ENCODE assay signal across 8 mouse cellular contexts in the genomic region with DNA sequence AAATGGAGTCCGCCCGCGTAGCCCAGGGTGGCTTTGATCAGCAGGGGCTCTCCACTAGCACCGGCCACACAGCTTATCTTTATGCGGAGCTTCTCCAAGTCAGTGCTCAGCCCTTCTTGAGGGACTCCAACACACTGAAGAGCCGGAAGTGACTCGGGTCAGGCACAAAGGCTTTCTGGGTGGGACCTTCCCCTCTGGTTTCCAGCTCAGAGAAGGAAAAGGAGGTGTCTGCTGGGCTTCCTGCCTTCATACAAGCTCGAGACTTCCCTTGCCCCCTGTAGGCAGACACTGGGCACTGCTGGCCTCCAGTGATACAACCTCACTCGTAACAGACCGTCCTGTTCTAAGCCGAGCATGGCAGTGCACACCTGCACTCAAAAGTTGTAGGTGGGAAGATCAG. TPM values are rescaled to one million over a fixed set of nuclear protein-coding genes. Genes with fewer than 3 reads are reported as not detected.
A peak's percentile ranks its signal among the peaks of the same experiment; 100 is the strongest.
DNase-seq lines count a peak whose midpoint lies in the region; ATAC-seq and TF ChIP-seq lines count a peak whose summit lies in the region.

No protein-coding gene starts in this region.

- 61% methylated on average over 11 of the region's 11 CpGs for WGBS in heart, embryonic 13.5 days
- 77% methylated on average over 11 of the region's 11 CpGs for WGBS in liver, adult 2 months
- 86% methylated on average over 11 of the region's 11 CpGs for WGBS in hindbrain, embryonic 10.5 days

- no peak for ATAC-seq in heart, embryonic 13.5 days (ENCODE audit: extremely low read depth, insufficient number of reproducible peaks, low FRiP score, low TSS enrichment)

- peak; percentile 74 for TF ChIP-seq CTCF in liver, adult 2 months (IDR thresholded peaks at IDR 0.05; ENCODE audit: low read depth, low read length)

- no peaks in the 10 kb centered on the region for H3K27me3 ChIP-seq in heart, embryonic 13.5 days (replicated peaks)
- H3K27me3 ChIP-seq in liver, adult 2 months (ENCODE audit: control insufficient read depth, insufficient read depth, low read length), result no peaks in the 10 kb centered on the region
- H3K27me3 ChIP-seq in splenic B cell, adult 2 months (ENCODE audit: control insufficient read depth, insufficient read depth, low read length, poor library complexity, severe bottlenecking), result no peaks in the 10 kb centered on the region
- H3K27me3 ChIP-seq in hindbrain, embryonic 10.5 days (ENCODE audit: insufficient read depth, poor library complexity, severe bottlenecking), result no peaks in the 10 kb centered on the region

- peaks cover 52% of the 10 kb centered on the region for H3K79me2 ChIP-seq in liver, adult 2 months (ENCODE audit: control insufficient read depth, insufficient read depth, low read length)

- H3K4me2 ChIP-seq in heart, embryonic 13.5 days, result peak overlapping the region; percentile 40

- H3K36me3 ChIP-seq in heart, embryonic 13.5 days, result peaks cover 30% of the 10 kb centered on the region
- no peaks in the 10 kb centered on the region for H3K36me3 ChIP-seq in liver, adult 2 months (ENCODE audit: control insufficient read depth, insufficient read depth, low read length)
- no peaks in the 10 kb centered on the region for H3K36me3 ChIP-seq in splenic B cell, adult 2 months (ENCODE audit: control insufficient read depth, insufficient read depth, low read length, poor library complexity, severe bottlenecking)
- peaks cover 22% of the 10 kb centered on the region for H3K36me3 ChIP-seq in hindbrain, embryonic 10.5 days

- 0 out of 2 replicates have a peak overlapping the region, but pooled peaks have one; percentile 59 for H3K9ac ChIP-seq in heart, embryonic 13.5 days
- H3K9ac ChIP-seq in liver, adult 2 months (ENCODE audit: low read depth, low read length), result no peak overlapping the region

- H3K9me3 ChIP-seq in heart, embryonic 13.5 days, result no peaks in the 10 kb centered on the region
- H3K9me3 ChIP-seq in hindbrain, embryonic 10.5 days, result no peaks in the 10 kb centered on the region

- peak overlapping the region; percentile 25 for H3K4me3 ChIP-seq in heart, embryonic 13.5 days
- peak overlapping the region; percentile 19 for H3K4me3 ChIP-seq in liver, adult 2 months (ENCODE audit: insufficient read depth, low read depth, low read length)
- no peak overlapping the region for H3K4me3 ChIP-seq in hindbrain, embryonic 10.5 days

- H3K27ac ChIP-seq in heart, embryonic 13.5 days (replicated peaks), result peak overlapping the region; percentile 41
- peak overlapping the region; percentile 20; the same call in 1 of the 2 replicates for H3K27ac ChIP-seq in liver, adult 2 months (replicated peaks; ENCODE audit: insufficient read depth, low read depth, low read length)
- H3K27ac ChIP-seq in hindbrain, embryonic 10.5 days, result no peak overlapping the region

- TF ChIP-seq POLR2A in liver, adult 2 months (IDR thresholded peaks at IDR 0.05; ENCODE audit: extremely low read depth, insufficient read depth, low read length), result no peak

- DNase-seq in adrenal gland, postnatal 10 days, result peak; percentile 47
- DNase-seq in adrenal gland, postnatal 25 days, result no peak
- DNase-seq in ES-CJ7 (ENCODE audit: low read depth, low spot score), result peak; percentile 95
- peak; percentile 28 for DNase-seq in liver, adult 2 months (ENCODE audit: extremely low read depth, low read depth, low spot score)
- DNase-seq in splenic B cell, adult 2 months (ENCODE audit: low read depth, low spot score), result peak; percentile 43
- DNase-seq in hindbrain, embryonic 10.5 days (ENCODE audit: low spot score), result no peak
- no peak for DNase-seq in neural tube, embryonic 10.5 days (ENCODE audit: extremely low spot score, low spot score)

- peaks cover 97% of the 10 kb centered on the region for H3K4me1 ChIP-seq in heart, embryonic 13.5 days
- peaks cover 31% of the 10 kb centered on the region for H3K4me1 ChIP-seq in liver, adult 2 months (ENCODE audit: control insufficient read depth, insufficient read depth, low read length)
- peaks cover 63% of the 10 kb centered on the region for H3K4me1 ChIP-seq in hindbrain, embryonic 10.5 days (replicated peaks)

RNA-seq across cellular contexts. Expression of gene Tmem184b, which starts 6.6 kb away (rescaled TPM):
- total RNA-seq in adrenal gland, postnatal 10 days (2021), result 10 to 100 TPM; 51.4 to 56.6 TPM
- 47.1 and 54.5 TPM in 2 replicates for total RNA-seq in adrenal gland, postnatal 25 days (2021)
- 65.8 and 72.7 TPM in 2 replicates for polyA plus RNA-seq in heart, embryonic 13.5 days (2015; fragmentation: Nextera tagmentation; extraction: Ambion mirVana)
- total RNA-seq in liver, adult 2 months (2014; rRNA removed), result 6.0 and 10.1 TPM in 2 replicates
- polyA plus RNA-seq in liver, adult 2 months (2012; rRNA removed), result 46.8 and 48.7 TPM in 2 replicates
- 54.8 and 56.2 TPM in 2 replicates for polyA plus RNA-seq in hindbrain, embryonic 10.5 days (2016; fragmentation: Nextera tagmentation; extraction: Ambion mirVana)

RNA-seq across cellular contexts. Expression of gene Maff, which starts 50.3 kb away (rescaled TPM):
- total RNA-seq in adrenal gland, postnatal 10 days (2021), result 10 to 100 TPM in 1 of 2 experiments, 1 to 10 TPM in 1; 3.6 to 10.8 TPM
- total RNA-seq in adrenal gland, postnatal 25 days (2021), result 2.2 and 3.1 TPM in 2 replicates
- 1.7 and 2.0 TPM in 2 replicates for polyA plus RNA-seq in heart, embryonic 13.5 days (2015; fragmentation: Nextera tagmentation; extraction: Ambion mirVana)
- total RNA-seq in liver, adult 2 months (2014; rRNA removed), result 8.5 and 10.8 TPM in 2 replicates
- 0.75 and 0.89 TPM in 2 replicates for polyA plus RNA-seq in liver, adult 2 months (2012; rRNA removed)
- polyA plus RNA-seq in hindbrain, embryonic 10.5 days (2016; fragmentation: Nextera tagmentation; extraction: Ambion mirVana), result 0.97 and 1.1 TPM in 2 replicates

RNA-seq across cellular contexts. Expression of gene Csnk1e, which starts 58.6 kb away (rescaled TPM):
- 10 to 100 TPM; 65.7 to 77.7 TPM for total RNA-seq in adrenal gland, postnatal 10 days (2021)
- 92.0 and 115 TPM in 2 replicates for total RNA-seq in adrenal gland, postnatal 25 days (2021)
- 64.8 and 76.2 TPM in 2 replicates for polyA plus RNA-seq in heart, embryonic 13.5 days (2015; fragmentation: Nextera tagmentation; extraction: Ambion mirVana)
- total RNA-seq in liver, adult 2 months (2014; rRNA removed), result 4.3 and 6.8 TPM in 2 replicates
- 4.7 and 6.6 TPM in 2 replicates for polyA plus RNA-seq in liver, adult 2 months (2012; rRNA removed)
- 148 and 190 TPM in 2 replicates for polyA plus RNA-seq in hindbrain, embryonic 10.5 days (2016; fragmentation: Nextera tagmentation; extraction: Ambion mirVana)

Comparison
In these comparisons a context has a peak if more than half of its experiments do, and no peak if none do; other contexts are left out.
1. DNase-seq: peak in adrenal gland, postnatal 10 days (single experiment), ES-CJ7 (single experiment), liver, adult 2 months (single experiment) and splenic B cell, adult 2 months (single experiment); none in adrenal gland, postnatal 25 days (single experiment), hindbrain, embryonic 10.5 days (single experiment) and neural tube, embryonic 10.5 days (single experiment).